Comparison of ENCODE assay signal across 1 mouse cellular context in genomic region chr14:79390265-79390926, GRCm38 (mm10).
TF ChIP-seq lines count a peak whose summit lies in the region.

TSS of gene Naa16 (minus strand) at chr14:79390778.

TF ChIP-seq in MEL, 35 proteins besides CTCF, POLR2A, EP300 and RAD21 (continued from another document):
- TF ChIP-seq USF2 (IDR thresholded peaks at IDR 0.05; ENCODE audit: borderline replicate concordance in 1 of 2, insufficient read depth in 1 of 2, low read depth in 1 of 2, low read length in 2 of 2) = no peak
TF ChIP-seq in MEL: peak in this region for 9.
